Mouse (Mus musculus) kidney, postnatal 0 days (tissue): ENCODE results near the gene Abca14. TPM values are rescaled to one million over a fixed set of nuclear protein-coding genes. Genes with fewer than 3 reads are reported as not detected.
"Not testable (repeated sequence)": the region's sequence is repeated elsewhere in the genome, so short reads cannot be mapped to it uniquely, and the experiment has no call there.

ENCODE experiments used
- ATAC-seq: fragments of 200-750 bp; cut with Nextera tagmentation; replicated peaks from 2 replicates; pipeline ENCODE4 v1.8.0; 2017; ENCODE audit warnings: low read depth, moderate number of reproducible peaks, moderate TSS enrichment, moderate library complexity; ENCODE audit not compliant: low FRiP score
- DNase-seq: peaks from one replicate; pipeline ENCODE4 v3.0.0-alpha.2; 2016; ENCODE audit warnings: low spot score
- H3K27ac ChIP-seq: fragments of 300-500 bp; sonication (generic); 2 replicates; pipeline ENCODE4 v1.5.1; 2014; ENCODE audit warnings: mild to moderate bottlenecking
- H3K27me3 ChIP-seq: fragments of 300-500 bp; sonication (generic); 2 replicates; pipeline ENCODE4 v1.6.1; 2014; ENCODE audit warnings: low read length, mixed read lengths; ENCODE audit not compliant: insufficient read depth
- H3K36me3 ChIP-seq: fragments of 300-500 bp; sonication (generic); 2 replicates; pipeline ENCODE4 v1.6.1; 2014; ENCODE audit warnings: low read length, mixed read lengths; ENCODE audit not compliant: insufficient read depth
- H3K4me1 ChIP-seq: fragments of 300-500 bp; sonication (generic); replicated peaks from 2 replicates; pipeline ENCODE4 v1.6.1; 2014; ENCODE audit warnings: antibody characterized with exemption, low read length, mixed read lengths; ENCODE audit not compliant: insufficient read depth
- H3K4me2 ChIP-seq: fragments of 300-500 bp; sonication (generic); 2 replicates; pipeline ENCODE4 v1.6.1; 2014; ENCODE audit warnings: mild to moderate bottlenecking, low read length, moderate library complexity, mixed read lengths
- H3K4me3 ChIP-seq: fragments of 300-500 bp; sonication (generic); replicated peaks from 2 replicates; pipeline ENCODE4 v1.5.1; 2014; ENCODE audit warnings: low read depth, low read length
- H3K9ac ChIP-seq: fragments of 300-500 bp; sonication (generic); 2 replicates; pipeline ENCODE4 v1.6.1; 2014; ENCODE audit warnings: low read depth, low read length
- H3K9me3 ChIP-seq: fragments of 300-500 bp; sonication (generic); replicated peaks from 2 replicates; pipeline ENCODE4 v1.6.1; 2016; ENCODE audit warnings: low read length, inconsistent platforms, mixed read lengths
- CTCF ChIP-seq: IDR thresholded peaks from 2 replicates; pipeline ENCODE4 v1.5.1; 2016; ENCODE audit warnings: antibody characterized with exemption, low read depth, mild to moderate bottlenecking, moderate library complexity
- WGBS: fragments of 180-500 bp; shearing (Covaris S2); extraction: QIAGEN DNeasy Blood & Tissue Kit; methylation state at CpG from one replicate; pipeline ENCODE4 v1.1.7; 2014; 5-methylcytosine and 5-hydroxymethylcytosine counted together
- polyA plus RNA-seq: library from polyadenylated mRNA; unstranded; fragments of >200 nt; fragmentation: Nextera tagmentation; extraction: Ambion mirVana; gene quantifications from 2 replicates; pipeline ENCODE4 v1.2.1, GENCODE M21; 2015

The Abca14 gene
- polyA plus RNA-seq, 1 experiment from 2014 or later = 0.17 TPM

DNA sequence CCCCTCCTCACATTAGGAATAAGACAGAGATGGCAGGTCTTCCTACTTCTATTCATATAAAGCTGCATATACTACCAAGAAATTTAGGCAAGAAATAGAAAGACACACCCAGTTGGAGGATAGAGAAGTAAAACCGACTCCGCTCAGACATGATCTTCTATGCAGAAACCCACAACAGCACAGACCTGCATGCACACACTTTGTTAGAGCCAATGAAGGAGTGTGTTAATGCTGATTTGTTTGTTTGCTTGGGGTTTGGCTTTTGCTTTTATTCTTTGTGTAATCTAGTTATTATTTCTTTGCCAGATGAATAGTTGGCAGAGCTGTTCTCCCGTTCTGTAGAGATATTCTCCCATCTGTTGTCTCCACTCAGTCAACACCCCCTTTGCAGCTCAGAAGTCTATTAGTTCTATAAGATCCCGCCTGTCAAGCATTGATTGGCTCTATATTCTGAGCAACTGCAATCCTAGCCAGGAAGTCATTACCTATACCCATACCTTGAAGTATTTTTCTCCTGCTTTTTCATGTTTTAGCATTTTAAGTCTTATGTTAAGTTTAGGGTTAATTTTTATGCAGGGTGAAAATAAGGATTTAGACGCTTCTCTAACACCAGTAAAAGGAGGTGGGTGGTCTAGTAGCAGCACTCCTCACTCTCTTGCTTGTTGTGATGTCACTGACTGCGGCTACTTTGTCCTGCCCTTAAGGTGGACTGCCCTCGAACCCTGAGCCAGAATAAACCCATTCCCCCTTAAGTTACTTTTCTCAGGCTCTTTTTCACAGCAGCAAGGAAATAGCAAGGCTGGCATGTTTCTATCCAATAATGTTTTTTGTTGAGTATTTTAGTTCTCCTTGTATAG, 67.6 kb downstream of the Abca14 start:
- Histone ChIP-seq H3K27ac (no peak overlapping the region), H3K4me3 (no peak overlapping the region), H3K9ac (no peak overlapping the region), H3K4me2 (no peak overlapping the region), H3K9me3 (no peaks in the 10 kb centered on the region), H3K36me3 (no peaks in the 10 kb centered on the region), H3K4me1 (no peaks in the 10 kb centered on the region), H3K27me3 (no peaks in the 10 kb centered on the region)
- TF ChIP-seq CTCF = no peak
- 81% methylated on average over 7 of the region's 7 CpGs for WGBS
- DNase-seq = no peak
- no peak for ATAC-seq

DNA sequence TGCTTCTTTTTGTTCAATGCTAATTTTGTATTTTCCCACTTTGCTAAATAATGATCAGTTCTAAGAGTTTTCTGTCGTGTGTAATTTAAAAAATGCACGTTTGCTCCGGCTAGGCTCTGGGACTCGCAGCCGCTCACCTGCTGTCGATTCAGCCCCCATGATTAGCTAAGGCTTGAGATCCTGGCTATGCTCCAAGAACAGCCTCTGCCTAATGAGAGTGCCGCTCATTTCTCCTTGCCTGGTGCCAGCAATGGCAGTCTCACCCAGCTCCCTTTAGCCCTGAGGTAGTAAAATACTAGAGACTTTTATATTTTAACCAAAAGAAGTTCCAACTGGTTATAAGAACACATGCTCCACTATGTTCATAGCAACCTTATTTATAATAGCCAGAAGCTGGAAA, 68.3 kb downstream of the Abca14 start:
- 74% methylated on average over 7 of the region's 7 CpGs for WGBS
- no peak for ATAC-seq
- H3K4me2 ChIP-seq = no peak overlapping the region
- no peak overlapping the region for H3K4me3 ChIP-seq
- no peak overlapping the region for H3K9ac ChIP-seq
- no peaks in the 10 kb centered on the region for H3K9me3 ChIP-seq
- no peaks in the 10 kb centered on the region for H3K36me3 ChIP-seq
- no peak for DNase-seq
- TF ChIP-seq CTCF = no peak
- H3K27me3 ChIP-seq = no peaks in the 10 kb centered on the region
- no peak overlapping the region for H3K27ac ChIP-seq
- no peaks in the 10 kb centered on the region for H3K4me1 ChIP-seq

DNA sequence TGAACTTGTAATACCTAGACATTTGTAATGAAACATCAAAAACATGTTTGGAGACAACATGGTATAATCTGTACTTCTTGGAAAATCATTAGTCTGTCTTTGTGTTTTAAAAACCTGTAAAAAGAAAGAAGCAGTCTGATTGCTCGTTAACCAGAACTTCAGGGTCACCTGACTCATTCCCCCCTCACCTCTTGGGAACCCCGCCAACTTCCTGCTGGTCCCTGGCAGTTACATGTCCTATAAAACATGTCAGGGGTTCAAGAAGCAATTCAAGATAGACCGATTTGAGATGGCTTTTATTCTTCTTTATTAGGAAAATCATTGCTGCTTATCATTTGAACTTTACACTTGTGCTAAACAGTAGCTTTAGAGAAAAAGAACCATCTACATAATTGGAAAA, 81.5 kb downstream of the Abca14 start:
- Histone ChIP-seq H3K9me3 (no peaks in the 10 kb centered on the region), H3K4me1 (no peaks in the 10 kb centered on the region), H3K36me3 (no peaks in the 10 kb centered on the region), H3K4me2 (no peak overlapping the region), H3K27ac (no peak overlapping the region), H3K4me3 (no peak overlapping the region), H3K27me3 (no peaks in the 10 kb centered on the region), H3K9ac (no peak overlapping the region)
- DNase-seq = no peak
- WGBS = 50% methylated on average over 3 of the region's 3 CpGs
- no peak for ATAC-seq
- no peak for TF ChIP-seq CTCF

DNA sequence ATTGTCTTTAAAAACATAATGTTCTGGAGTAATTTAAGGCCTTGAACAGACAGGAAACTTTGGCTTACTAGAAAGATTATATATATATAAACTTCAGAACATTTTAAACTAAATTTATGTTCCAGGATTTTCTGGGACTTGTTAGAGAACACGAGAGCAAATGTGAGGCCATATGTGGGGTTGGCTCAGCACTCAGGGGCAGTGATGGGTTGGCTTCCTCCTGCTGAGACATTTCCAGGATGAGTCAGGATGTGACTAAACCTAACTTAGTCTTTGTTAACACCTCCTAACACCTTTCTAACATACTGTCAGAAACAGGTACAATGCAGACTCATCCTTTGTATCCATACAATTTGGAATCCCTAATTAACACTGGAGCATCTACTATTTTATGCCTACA, 112.3 kb downstream of the Abca14 start:
- Histone ChIP-seq H3K36me3 (no peaks in the 10 kb centered on the region), H3K9me3 (no peaks in the 10 kb centered on the region), H3K4me2 (no peak overlapping the region), H3K4me3 (no peak overlapping the region), H3K27me3 (no peaks in the 10 kb centered on the region), H3K27ac (no peak overlapping the region), H3K4me1 (no peaks in the 10 kb centered on the region), H3K9ac (no peak overlapping the region)
- ATAC-seq (no peak), DNase-seq (no peak)
- TF ChIP-seq CTCF = no peak
- WGBS = 52% methylated on average over 1 of the region's 1 CpGs

DNA sequence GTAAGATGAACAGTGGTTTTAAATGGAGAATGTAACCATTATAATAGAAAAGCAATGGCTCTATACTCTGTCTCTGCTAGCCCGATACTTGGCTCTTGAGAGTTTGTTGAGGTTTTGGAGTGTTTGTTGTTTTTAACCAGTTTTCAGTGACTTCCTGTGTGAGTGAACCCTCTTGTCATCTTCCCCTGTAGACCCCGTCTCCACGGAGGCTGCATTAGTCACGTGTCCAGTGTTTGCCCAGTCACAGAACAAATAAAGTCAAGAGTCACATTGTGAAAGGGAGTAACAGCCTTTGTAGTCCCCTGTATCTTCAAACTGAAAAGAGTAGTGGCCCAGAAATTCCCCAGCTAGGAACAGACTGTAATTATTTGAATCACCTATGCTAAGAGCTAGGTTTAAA, 119.2 kb downstream of the Abca14 start:
- no peak for TF ChIP-seq CTCF
- Histone ChIP-seq H3K9ac (no peak overlapping the region), H3K4me2 (no peak overlapping the region), H3K4me1 (0 out of 2 replicates have a peak, but pooled peaks cover 5% of the 10 kb centered on the region), H3K36me3 (no peaks in the 10 kb centered on the region), H3K27me3 (no peaks in the 10 kb centered on the region), H3K4me3 (no peak overlapping the region), H3K9me3 (no peaks in the 10 kb centered on the region), H3K27ac (no peak overlapping the region)
- 38% methylated on average over 4 of the region's 4 CpGs for WGBS
- no peak for DNase-seq
- ATAC-seq = no peak

DNA sequence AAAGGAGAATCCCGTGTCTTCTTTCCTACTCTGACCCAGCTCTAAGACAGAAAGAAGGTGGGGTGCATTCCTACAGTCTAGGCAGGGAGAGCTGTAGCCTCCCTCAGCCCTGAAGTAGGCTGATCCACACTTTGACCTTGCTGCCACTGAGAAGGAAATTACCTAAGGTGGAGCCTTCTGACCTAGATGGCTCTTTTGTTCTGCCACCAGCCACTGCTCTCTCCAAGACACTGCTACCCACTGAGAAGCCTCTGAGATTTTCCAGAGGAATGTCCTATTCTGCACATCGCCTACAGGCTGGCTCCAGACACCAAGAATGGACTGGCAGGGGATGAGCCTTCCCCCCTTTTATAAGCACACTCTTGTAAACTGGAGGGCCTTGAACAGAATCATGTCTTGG, 122.2 kb downstream of the Abca14 start:
- H3K27me3 ChIP-seq, H3K4me2 ChIP-seq, H3K9me3 ChIP-seq, H3K4me3 ChIP-seq, DNase-seq, H3K36me3 ChIP-seq, H3K9ac ChIP-seq, H3K4me1 ChIP-seq, ATAC-seq, H3K27ac ChIP-seq: not testable (repeated sequence)
- WGBS = 72% methylated on average over 2 of the region's 2 CpGs
